Mouse (Mus musculus) embryonic stem cell, embryonic (primary cell): ENCODE data around the gene Gm20388.

ENCODE experiments used
- CTCF ChIA-PET, 4 experiments: fragments of 300-600 bp in 2 of 4; fragments of 350-600 bp in 2 of 4; sonication (Branson Sonifier 250); formaldehyde crosslinking; loops; one replicate each; lab custom pipeline; 2022; ENCODE audit warnings: inconsistent platforms in 2 of 4; lab: Charles Lee
- POLR2A ChIA-PET, 4 experiments: fragments of 300-600 bp in 2 of 4; fragments of 350-600 bp in 2 of 4; sonication (Branson Sonifier 250); formaldehyde crosslinking; loops; one replicate each; lab custom pipeline; 2022; ENCODE audit warnings: antibody characterized with exemption in 4 of 4, inconsistent platforms in 1 of 4; lab: Charles Lee

The Gm20388 gene

DNA sequence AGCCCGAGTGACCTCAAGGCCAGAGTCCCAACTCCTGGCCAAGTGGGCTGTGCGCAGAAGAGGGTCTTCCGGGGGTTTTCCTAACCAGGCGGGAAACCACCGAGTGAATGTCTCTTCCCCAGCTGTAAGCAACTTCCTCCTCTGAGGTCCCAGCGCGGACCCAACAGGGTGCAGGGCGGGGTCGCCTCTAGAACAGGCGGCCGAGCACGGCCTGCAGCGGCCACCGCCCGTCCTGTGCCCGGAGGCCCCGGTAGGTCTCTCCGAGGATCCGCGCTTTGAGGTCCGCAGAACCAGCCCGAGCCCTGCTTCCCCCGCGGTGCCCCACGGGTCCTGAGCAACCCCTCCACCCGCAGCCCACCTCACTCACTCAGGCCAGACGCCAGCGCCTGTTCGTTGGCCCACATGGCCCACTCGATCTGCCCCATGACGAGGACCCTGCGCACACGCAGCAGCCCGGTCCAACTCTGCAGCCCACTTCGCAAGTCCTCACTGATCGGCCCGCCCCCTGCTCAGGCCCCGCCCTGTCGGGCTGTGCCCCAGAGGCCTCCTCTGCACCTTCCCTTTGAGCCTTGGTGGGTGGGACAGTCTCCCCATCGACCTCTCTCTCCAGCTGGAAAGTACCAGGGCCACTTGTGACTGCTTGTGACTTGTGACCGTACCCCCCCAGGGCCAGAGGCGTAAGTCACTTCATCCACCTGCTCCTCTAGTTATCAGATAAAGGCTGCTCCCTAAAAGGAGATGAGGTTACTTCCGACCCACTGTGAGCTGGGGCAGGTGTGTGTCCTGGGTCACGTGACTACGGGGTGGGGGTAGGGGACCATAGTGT, 2522.0 kb downstream of the Gm20388 start, which contains the start of gene Cyba:
Gene Cyba (minus strand): TSS at position 488 of the 826 bp plus-strand sequence.
- ChIA-PET POLR2A (interaction anchor here in 3 of 4 experiments (0.6 to 5.3 kb wide), 46 partner anchors 9 to 610 kb away, joined by 3 to 104 read pairs (median 4); partner anchors contain the start of genes Mvd (in 3 of the 3), Il17c (in 2 of the 3), Cdt1 (in 1 of the 3) and Snai3 (in 1 of the 3)), CTCF (interaction anchor here in 2 of 4 experiments (0.6 to 1.7 kb wide), 4 partner anchors 11 to 174 kb away, joined by 3 to 15 read pairs (median 3); partner anchors contain the start of gene Mvd (in 1 of the 2))

- ChIA-PET POLR2A (interaction anchor here in 3 of 4 experiments (0.7 to 5.3 kb wide), 37 partner anchors 9 to 609 kb away, joined by 3 to 104 read pairs (median 5); partner anchors contain the start of genes Mvd (in 3 of the 3), Il17c (in 2 of the 3), Cdt1 (in 1 of the 3) and Snai3 (in 1 of the 3)), CTCF (interaction anchor here in 2 of 4 experiments (0.8 to 1.7 kb wide), 3 partner anchors 10 to 16 kb away, joined by 3 to 15 read pairs (median 3); partner anchors contain the start of gene Mvd (in 1 of the 2))
Observed at GRCm38 (mm10) chr8:122433269-122433905, 2522.7 kb downstream of the Gm20388 start.

DNA sequence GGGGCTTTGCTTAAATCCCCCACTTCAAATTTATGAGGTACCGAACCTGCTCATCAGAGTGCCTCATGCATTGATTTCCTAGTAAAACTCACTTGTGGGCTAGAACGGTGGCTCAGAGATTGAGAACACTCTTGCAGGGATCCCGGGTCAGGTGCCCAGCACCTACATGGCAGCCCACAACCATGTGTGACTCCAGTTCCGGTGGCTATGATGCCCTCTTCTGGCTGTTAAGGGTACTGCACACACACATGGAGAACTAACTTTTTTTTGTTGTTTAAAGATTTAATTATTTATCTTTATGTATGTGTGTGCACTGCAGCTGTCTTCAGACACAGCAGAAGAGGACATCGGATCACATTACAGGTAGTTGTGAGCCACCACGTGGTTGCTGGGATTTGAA, 2524.7 kb downstream of the Gm20388 start:
- ChIA-PET CTCF (interaction anchor here in 2 of 4 experiments (0.7 kb wide), 2 partner anchors 104 to 176 kb away, joined by 3 read pairs; no protein-coding TSS in a partner anchor), POLR2A (interaction anchor here in 2 of 4 experiments (1.0 to 4.9 kb wide), 5 partner anchors 8 to 58 kb away, joined by 4 to 48 read pairs (median 4); partner anchors contain the start of genes Il17c (in 1 of the 2) and Mvd (in 1 of the 2))

DNA sequence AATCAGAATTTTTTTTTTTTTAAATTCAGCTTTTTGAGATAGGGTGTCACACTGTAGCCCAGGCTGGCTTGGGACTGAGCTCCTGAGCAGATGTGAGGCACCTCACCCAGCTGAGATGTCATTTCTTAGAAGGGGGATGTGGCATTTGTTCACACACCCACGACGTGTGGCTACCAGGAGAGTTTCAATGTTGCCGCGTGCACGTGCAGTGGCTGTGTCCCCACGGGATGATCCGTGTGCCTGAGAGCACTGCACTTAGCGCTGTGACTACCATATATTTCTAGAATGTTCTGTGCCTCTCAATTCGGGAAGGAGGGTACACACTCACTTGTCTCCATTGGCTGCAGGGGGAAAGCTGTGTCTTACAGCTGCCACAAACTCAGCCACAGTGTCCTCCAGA, 2525.5 kb downstream of the Gm20388 start:
- CTCF ChIA-PET: interaction anchor here in 2 of 4 experiments (0.6 to 0.9 kb wide), 2 partner anchors 22 to 214 kb away, joined by 3 read pairs; no protein-coding TSS in a partner anchor
- POLR2A ChIA-PET: interaction anchor here in 2 of 4 experiments (0.9 to 2.3 kb wide), 9 partner anchors 8 to 59 kb away, joined by 3 to 6 read pairs (median 4); partner anchors contain the start of gene Snai3 (in 1 of the 2)

GRCm38 (mm10) chr8:122436586-122437125, 2526.0 kb downstream of the Gm20388 start:
- ChIA-PET CTCF (interaction anchor here in 2 of 4 experiments (0.6 to 1.2 kb wide), 4 partner anchors 22 to 99 kb away, joined by 3 to 4 read pairs (median 4); no protein-coding TSS in a partner anchor), POLR2A (interaction anchor here in 2 of 4 experiments (0.9 to 2.3 kb wide), 8 partner anchors 9 to 59 kb away, joined by 3 to 6 read pairs (median 4); partner anchors contain the start of gene Snai3 (in 1 of the 2))

DNA sequence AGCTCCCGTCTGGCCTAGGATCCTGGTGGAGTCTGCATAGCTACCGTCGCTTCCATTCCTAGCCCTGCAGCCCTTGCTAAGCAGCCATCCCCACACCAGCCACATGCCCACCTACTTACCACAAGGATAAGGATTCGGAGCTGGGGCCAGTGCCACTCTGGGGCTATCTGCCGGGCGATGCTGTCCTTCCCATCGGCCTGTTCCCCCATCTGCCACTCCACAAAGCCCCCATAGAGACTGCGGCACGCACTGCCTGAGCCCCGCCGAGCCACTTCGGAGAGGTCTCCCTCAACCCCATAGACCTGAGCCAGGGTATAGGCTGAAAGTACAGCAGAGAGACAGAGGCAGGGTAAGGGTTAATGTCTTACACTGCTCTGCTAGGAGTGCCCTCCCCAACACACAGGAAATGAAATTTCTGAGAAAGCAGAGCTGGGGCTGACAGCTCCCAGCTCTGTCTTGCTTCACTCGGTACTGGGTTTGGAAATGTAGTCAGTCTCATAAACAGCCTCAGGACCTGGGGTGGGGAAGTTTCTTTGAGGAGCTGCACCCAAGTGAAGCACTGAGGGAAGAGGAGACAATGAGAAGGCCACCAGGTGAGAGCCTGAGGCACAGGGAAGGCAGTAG, 2527.2 kb downstream of the Gm20388 start:
- POLR2A ChIA-PET: interaction anchor here in 2 of 4 experiments (0.8 to 2.4 kb wide), 10 partner anchors 8 to 529 kb away, joined by 3 to 15 read pairs (median 3); partner anchors contain the start of gene Il17c (in 1 of the 2)
- CTCF ChIA-PET: interaction anchor here in 2 of 4 experiments (1.2 to 1.5 kb wide), 5 partner anchors 14 to 169 kb away, joined by 3 to 5 read pairs (median 3); partner anchors contain the start of gene Snai3 (in 1 of the 2)

DNA sequence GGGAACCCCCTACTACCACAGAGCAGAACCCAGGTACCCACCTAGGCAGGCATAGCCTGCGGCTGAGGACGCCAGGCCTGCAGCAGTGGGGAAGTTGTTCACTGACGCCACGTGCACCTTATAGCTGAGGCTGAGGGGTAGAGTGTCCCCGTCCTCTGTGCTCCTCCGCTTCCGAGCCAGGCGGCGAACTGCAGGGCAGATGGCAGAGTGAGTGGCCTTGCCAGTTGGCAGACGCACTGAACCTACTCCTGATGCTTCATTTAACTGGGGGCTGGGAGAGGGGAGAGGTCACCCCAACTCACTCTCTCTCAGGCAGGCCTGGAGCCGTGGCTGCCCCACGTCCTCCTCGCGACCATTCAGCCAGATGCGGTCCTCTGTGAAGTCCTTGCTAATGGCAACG, 2528.7 kb downstream of the Gm20388 start:
- ChIA-PET POLR2A (interaction anchor here (0.6 to 2.4 kb wide), 9 partner anchors 11 to 530 kb away, joined by 3 to 15 read pairs (median 3); partner anchors contain the start of gene Il17c (in 1 of the 4)), CTCF (interaction anchor here in 1 of 4 experiments (1.2 to 1.3 kb wide), 2 partner anchors 16 to 170 kb away, joined by 4 to 5 read pairs; no protein-coding TSS in a partner anchor)

DNA sequence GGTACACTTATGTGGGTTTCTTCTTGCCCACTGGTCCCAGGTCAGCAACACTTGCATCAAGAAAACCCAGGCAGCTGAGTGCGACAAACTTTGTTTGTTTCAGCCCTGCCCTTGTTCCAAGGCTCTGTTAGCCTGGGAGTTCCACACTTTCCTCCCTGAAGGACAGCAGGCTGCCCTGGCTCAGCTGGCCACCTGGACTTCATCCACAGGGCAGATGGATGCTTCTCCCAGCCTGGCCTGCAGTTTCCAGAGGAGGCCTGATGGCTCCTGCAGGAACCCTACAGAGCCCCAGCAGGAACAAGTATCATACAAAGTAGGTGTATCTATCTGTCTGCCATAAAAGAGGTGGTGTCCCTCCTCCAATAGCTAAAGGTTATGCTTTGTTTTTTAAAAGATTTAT, 2530.7 kb downstream of the Gm20388 start:
- POLR2A ChIA-PET: interaction anchor here in 2 of 4 experiments (1.2 to 6.0 kb wide), 5 partner anchors 9 to 170 kb away, joined by 3 to 104 read pairs (median 5); partner anchors contain the start of genes Cyba (in 2 of the 2), Galns (in 1 of the 2) and Trappc2l (in 1 of the 2)
- CTCF ChIA-PET: no interaction called here

GRCm38 (mm10) chr8:122442356-122442755, 2531.7 kb downstream of the Gm20388 start:
- POLR2A ChIA-PET: interaction anchor here in 3 of 4 experiments (0.6 to 6.2 kb wide), 38 partner anchors 8 to 600 kb away, joined by 3 to 104 read pairs (median 5); partner anchors contain the start of genes Cyba (in 3 of the 3), Cdt1 (in 2 of the 3), Snai3 (in 2 of the 3) and Ankrd11 (in 1 of the 3)
- CTCF ChIA-PET: interaction anchor here in 3 of 4 experiments (0.5 to 3.1 kb wide), 10 partner anchors 9 to 312 kb away, joined by 3 to 31 read pairs (median 4); partner anchors contain the start of genes Cyba (in 1 of the 3) and Snai3 (in 1 of the 3)

- ChIA-PET POLR2A (interaction anchor here in 3 of 4 experiments (0.6 to 6.2 kb wide), 71 partner anchors 8 to 770 kb away, joined by 3 to 104 read pairs (median 5); partner anchors contain the start of genes Cyba (in 3 of the 3), Cdt1 (in 2 of the 3), Snai3 (in 2 of the 3) and Zc3h18 (in 2 of the 3)), CTCF (interaction anchor here in 3 of 4 experiments (0.6 to 3.1 kb wide), 18 partner anchors 8 to 627 kb away, joined by 3 to 31 read pairs (median 4); partner anchors contain the start of genes Cyba (in 1 of the 3) and Snai3 (in 1 of the 3))
Observed at GRCm38 (mm10) chr8:122442781-122443180, 2532.1 kb downstream of the Gm20388 start.

DNA sequence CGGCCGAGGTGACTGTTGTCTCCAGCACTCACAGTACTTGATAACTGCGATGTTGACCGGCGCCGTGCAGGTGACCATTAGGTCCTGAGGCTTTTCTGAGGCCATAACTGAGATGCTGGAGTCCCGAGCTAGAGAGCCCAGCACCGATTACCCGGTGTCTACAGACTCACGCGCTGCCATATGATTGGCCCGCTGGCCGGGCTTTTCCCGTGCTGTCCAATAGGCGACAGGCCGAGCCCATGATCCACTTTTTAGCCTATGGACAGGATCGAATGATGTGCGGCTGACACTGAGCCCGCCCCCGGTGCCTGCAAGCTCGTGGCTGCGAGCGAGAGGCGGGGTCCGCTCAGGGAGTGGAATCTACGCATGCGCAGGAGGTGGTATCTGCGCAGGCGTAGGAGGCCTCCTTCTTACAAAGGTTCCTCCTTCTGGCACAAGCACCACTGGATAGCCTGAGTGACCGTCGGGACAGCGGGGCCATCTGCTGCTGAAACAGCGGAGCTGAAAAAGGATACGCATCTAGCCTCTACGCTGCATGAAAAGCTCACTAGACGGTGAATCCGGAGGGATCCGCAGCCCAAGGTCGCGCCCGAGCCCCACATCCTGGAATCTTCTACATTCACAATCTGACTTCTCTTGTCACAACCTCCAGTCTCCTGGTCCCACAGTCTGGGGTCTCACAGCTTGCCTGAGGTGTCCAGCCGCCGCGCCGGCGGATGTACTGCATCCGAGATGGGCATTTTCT, 2532.8 kb downstream of the Gm20388 start, which contains the start of gene Mvd:
Gene Mvd (minus strand): TSS at position 161 of the 745 bp plus-strand sequence.
- POLR2A ChIA-PET: interaction anchor here (0.6 to 6.2 kb wide), 85 partner anchors 9 to 847 kb away, joined by 3 to 104 read pairs (median 4); partner anchors contain the start of genes Cyba (in 3 of the 4), Cdt1 (in 2 of the 4), Snai3 (in 2 of the 4) and Zc3h18 (in 2 of the 4)
- CTCF ChIA-PET: interaction anchor here in 3 of 4 experiments (0.6 to 3.1 kb wide), 24 partner anchors 9 to 628 kb away, joined by 3 to 31 read pairs (median 4); partner anchors contain the start of genes Cyba (in 1 of the 3) and Snai3 (in 1 of the 3)

GRCm38 (mm10) chr8:122444058-122444748, 2533.6 kb downstream of the Gm20388 start:
- ChIA-PET CTCF (interaction anchor here (0.5 to 3.1 kb wide), 23 partner anchors 10 to 762 kb away, joined by 3 to 31 read pairs (median 4); partner anchors contain the start of genes Cyba (in 1 of the 4) and Snai3 (in 1 of the 4)), POLR2A (interaction anchor here (0.6 to 6.2 kb wide), 68 partner anchors 9 to 846 kb away, joined by 3 to 104 read pairs (median 4); partner anchors contain the start of genes Cyba (in 3 of the 4), Cdt1 (in 2 of the 4), Zc3h18 (in 2 of the 4) and Ankrd11 (in 1 of the 4))

DNA sequence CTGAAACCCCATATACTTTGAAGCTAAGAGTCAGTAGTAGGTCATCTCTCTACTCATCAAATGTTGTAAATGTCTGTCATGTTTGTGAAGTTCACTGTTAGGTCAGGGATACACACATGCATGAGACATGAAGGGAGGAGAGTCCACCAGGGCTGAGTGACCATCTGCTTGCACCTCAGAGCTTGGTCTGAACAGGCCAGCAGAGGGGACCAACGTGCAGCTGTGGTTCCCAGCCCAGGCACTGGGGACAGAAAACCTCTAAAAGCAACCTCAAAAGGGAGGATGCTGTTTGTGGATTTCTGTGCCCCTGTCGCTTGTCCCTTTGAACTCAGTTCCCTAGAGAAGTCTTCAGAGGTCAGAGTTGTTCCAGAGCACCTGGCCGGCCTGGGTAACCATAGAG, 2534.6 kb downstream of the Gm20388 start:
- ChIA-PET POLR2A (interaction anchor here in 2 of 4 experiments (0.9 to 6.2 kb wide), 12 partner anchors 11 to 599 kb away, joined by 3 to 104 read pairs (median 6); partner anchors contain the start of genes Cdt1 (in 2 of the 2), Cyba (in 1 of the 2) and Snai3 (in 1 of the 2)), CTCF (interaction anchor here in 2 of 4 experiments (0.5 to 0.6 kb wide), 2 partner anchors 21 to 308 kb away, joined by 3 read pairs; no protein-coding TSS in a partner anchor)
